Comparison of ENCODE assay signal across 16 mouse cellular contexts in genomic region chr11:21634171-21634907, GRCm38 (mm10).
"Had no signal": no experiment of that assay in that cellular context is flagged by ENCODE, and none has a peak within 500 bp of the region (broad histone marks: within the 10 kb centered on the region; RNA-seq: fewer than 3 reads in every experiment).

No protein-coding gene starts in this region.

- DNase-seq: kidney, adult 11 months; kidney, adult 9 months; kidney, postnatal 36 days; layer of hippocampus, adult 9-11 months; liver; liver, embryonic 13.5 days; liver, postnatal 0 days; lung, postnatal 14 days; right cerebral cortex, postnatal 4 days; thymus, postnatal 4 days had no signal

- H3K4me2 ChIP-seq: limb, embryonic 12.5 days; liver, embryonic 13.5 days; lung, embryonic 15.5 days; neural tube, embryonic 15.5 days; stomach, embryonic 15.5 days had no signal

- H3K4me3 ChIP-seq: limb, embryonic 12.5 days; liver, embryonic 13.5 days; lung, embryonic 15.5 days; midbrain, embryonic 10.5 days; neural tube, embryonic 15.5 days; stomach, embryonic 15.5 days had no signal

- H3K36me3 ChIP-seq: limb, embryonic 12.5 days; liver, embryonic 13.5 days; lung, embryonic 15.5 days; midbrain, embryonic 10.5 days; neural tube, embryonic 15.5 days; stomach, embryonic 15.5 days had no signal

- H3K27ac ChIP-seq: kidney, postnatal 0 days; limb, embryonic 12.5 days; liver, embryonic 13.5 days; lung, embryonic 15.5 days; midbrain, embryonic 10.5 days; neural tube, embryonic 15.5 days; stomach, embryonic 15.5 days had no signal

- H3K9ac ChIP-seq: limb, embryonic 12.5 days; liver, embryonic 13.5 days; liver, postnatal 0 days; lung, embryonic 15.5 days; neural tube, embryonic 15.5 days; stomach, embryonic 15.5 days had no signal

- H3K4me1 ChIP-seq: limb, embryonic 12.5 days; liver, embryonic 13.5 days; midbrain, embryonic 10.5 days; neural tube, embryonic 15.5 days; stomach, embryonic 15.5 days had no signal

- ATAC-seq: liver, postnatal 0 days had no signal

- H3K9me3 ChIP-seq: liver, embryonic 13.5 days; lung, embryonic 15.5 days; midbrain, embryonic 10.5 days; neural tube, embryonic 15.5 days; stomach, embryonic 15.5 days had no signal

- H3K27me3 ChIP-seq: limb, embryonic 12.5 days; liver, embryonic 13.5 days; lung, embryonic 15.5 days; neural tube, embryonic 15.5 days; stomach, embryonic 15.5 days had no signal
